Mouse (Mus musculus) small intestine, adult 2 months (tissue): ENCODE data around the gene Pitpnm1. TPM values are rescaled to one million over a fixed set of nuclear protein-coding genes. Genes with fewer than 3 reads are reported as not detected.

Experiments
- H3K27ac ChIP-seq: fragments of 200-500 bp; 2 replicates; pipeline ENCODE4 v1.5.1; 2012; ENCODE audit warnings: low read depth, low read length, control low read depth, inconsistent platforms; ENCODE audit not compliant: insufficient read depth
- H3K27me3 ChIP-seq: fragments of 200-500 bp; 2 replicates; pipeline ENCODE4 v1.6.1; 2012; ENCODE audit warnings: mild to moderate bottlenecking, moderate library complexity, low read length, inconsistent platforms; ENCODE audit not compliant: control insufficient read depth, insufficient read depth
- H3K36me3 ChIP-seq: fragments of 200-500 bp; 2 replicates; pipeline ENCODE4 v1.6.1; 2012; ENCODE audit warnings: mild to moderate bottlenecking, low read length, control low read depth, inconsistent platforms; ENCODE audit not compliant: control insufficient read depth, insufficient read depth
- H3K4me1 ChIP-seq: fragments of 200-500 bp; 2 replicates; pipeline ENCODE4 v1.6.1; 2012; ENCODE audit warnings: low read length, inconsistent platforms, mixed read lengths; ENCODE audit not compliant: control insufficient read depth, insufficient read depth, insufficient read length
- H3K4me3 ChIP-seq: fragments of 200-500 bp; 2 replicates; pipeline ENCODE4 v1.5.1; 2012; ENCODE audit warnings: low read depth, mild to moderate bottlenecking, control low read depth, inconsistent platforms, low read length, moderate library complexity
- CTCF ChIP-seq: fragments of 200-500 bp; IDR thresholded peaks from 2 replicates; pipeline ENCODE4 v1.5.1; 2012; ENCODE audit warnings: low read depth, mild to moderate bottlenecking, control low read depth, inconsistent platforms, low read length, moderate library complexity, mixed read lengths; ENCODE audit not compliant: insufficient replicate concordance, insufficient read length; ENCODE audit errors: extremely low read depth
- POLR2A ChIP-seq: fragments of 200-500 bp; IDR thresholded peaks from 2 replicates; pipeline ENCODE4 v1.6.1; 2012; ENCODE audit warnings: low read depth, mild to moderate bottlenecking, control low read depth, inconsistent platforms, low read length, moderate library complexity
- WGBS: fragments of 180-500 bp; shearing (Covaris S2); methylation state at CpG from one replicate; pipeline ENCODE4 v1.1.7; 2018; 5-methylcytosine and 5-hydroxymethylcytosine counted together
- polyA plus RNA-seq: library from polyadenylated mRNA; depleted of rRNA; stranded (reverse); fragments of >200 nt; gene quantifications from 2 replicates; pipeline ENCODE4 v1.2.3, GENCODE M21; 2012

Gene Pitpnm1
- polyA plus RNA-seq, 1 experiment: 197 TPM

DNA sequence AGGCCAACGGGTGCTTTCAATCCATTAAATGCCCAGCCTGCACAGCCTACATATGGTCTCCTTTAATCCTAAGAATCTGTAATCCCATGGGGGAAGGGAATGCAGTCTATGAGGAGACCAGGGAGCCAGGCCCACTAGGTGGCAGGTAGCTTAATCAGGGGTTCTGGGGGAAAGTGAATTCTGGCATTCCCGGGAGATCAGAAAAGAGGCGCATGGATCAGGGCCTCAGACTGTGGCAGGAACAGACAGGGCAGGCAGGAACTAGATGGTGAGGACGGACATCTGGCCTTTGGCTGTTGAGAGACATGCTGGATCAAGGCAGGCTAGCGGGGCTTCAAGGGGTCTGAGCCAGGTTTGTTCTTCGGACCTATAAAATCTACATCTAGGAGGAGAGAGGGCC, 1.7 kb downstream of the Pitpnm1 start:
- Histone ChIP-seq H3K27ac (no peak overlapping the region), H3K27me3 (no peaks in the 10 kb centered on the region), H3K36me3 (peaks cover 33% of the 10 kb centered on the region), H3K4me3 (no peak overlapping the region), H3K4me1 (peaks cover 24% of the 10 kb centered on the region)
- TF ChIP-seq POLR2A: no peak
- no peak for TF ChIP-seq CTCF
- 92% methylated on average over 6 of the region's 6 CpGs for WGBS

DNA sequence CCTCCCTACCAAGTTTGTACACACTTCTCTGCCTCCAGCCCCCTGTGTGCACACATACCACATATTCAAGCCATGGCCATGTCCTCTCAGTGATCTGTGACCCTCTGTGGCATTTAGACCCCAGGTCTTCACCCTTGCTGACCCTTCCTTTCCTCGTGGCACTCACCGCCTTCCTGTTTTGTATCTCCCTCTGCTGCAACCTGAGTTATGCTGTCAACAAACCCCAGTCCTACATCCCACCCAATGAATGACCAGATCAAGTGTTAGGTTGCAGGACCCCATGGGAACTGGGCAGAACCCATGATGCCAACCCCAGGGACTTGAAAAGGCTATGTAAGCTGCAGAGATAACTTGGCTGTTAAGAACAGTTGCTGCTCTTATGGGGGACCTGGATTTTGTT, 2.3 kb downstream of the Pitpnm1 start:
- Histone ChIP-seq H3K4me3 (no peak overlapping the region), H3K27me3 (no peaks in the 10 kb centered on the region), H3K27ac (no peak overlapping the region), H3K4me1 (peaks cover 23% of the 10 kb centered on the region), H3K36me3 (peaks cover 39% of the 10 kb centered on the region)
- TF ChIP-seq POLR2A: no peak
- TF ChIP-seq CTCF: no peak
- 95% methylated on average over 2 of the region's 2 CpGs for WGBS

GRCm38 (mm10) chr19:4102626-4103025, 2.8 kb downstream of the Pitpnm1 start:
- Histone ChIP-seq H3K27ac (no peak overlapping the region), H3K4me3 (no peak overlapping the region), H3K27me3 (no peaks in the 10 kb centered on the region), H3K36me3 (peaks cover 41% of the 10 kb centered on the region), H3K4me1 (peaks cover 22% of the 10 kb centered on the region)
- no peak for TF ChIP-seq POLR2A
- TF ChIP-seq CTCF: no peak
- 91% methylated on average over 12 of the region's 12 CpGs for WGBS

- Histone ChIP-seq H3K27ac (no peak overlapping the region), H3K36me3 (peaks cover 44% of the 10 kb centered on the region)
- 96% methylated on average over 18 of the region's 18 CpGs for WGBS
These were observed 3.5 kb downstream of the Pitpnm1 start for GRCm38 (mm10) chr19:4103294-4103693.

GRCm38 (mm10) chr19:4103792-4104191, 4.0 kb downstream of the Pitpnm1 start:
- no peak overlapping the region for H3K4me3 ChIP-seq
- no peak overlapping the region for H3K27ac ChIP-seq
- H3K4me1 ChIP-seq: peaks cover 11% of the 10 kb centered on the region
- TF ChIP-seq CTCF (no peak), POLR2A (no peak)
- H3K27me3 ChIP-seq: no peaks in the 10 kb centered on the region
- H3K36me3 ChIP-seq: peaks cover 43% of the 10 kb centered on the region
- WGBS: 75% methylated on average over 3 of the region's 3 CpGs

More at GRCm38 (mm10) chr19:4103294-4103693, 3.5 kb downstream of the Pitpnm1 start:
- no peaks in the 10 kb centered on the region for H3K27me3 ChIP-seq
- H3K4me1 ChIP-seq: peaks cover 16% of the 10 kb centered on the region
- TF ChIP-seq POLR2A (no peak), CTCF (no peak)
- no peak overlapping the region for H3K4me3 ChIP-seq

DNA sequence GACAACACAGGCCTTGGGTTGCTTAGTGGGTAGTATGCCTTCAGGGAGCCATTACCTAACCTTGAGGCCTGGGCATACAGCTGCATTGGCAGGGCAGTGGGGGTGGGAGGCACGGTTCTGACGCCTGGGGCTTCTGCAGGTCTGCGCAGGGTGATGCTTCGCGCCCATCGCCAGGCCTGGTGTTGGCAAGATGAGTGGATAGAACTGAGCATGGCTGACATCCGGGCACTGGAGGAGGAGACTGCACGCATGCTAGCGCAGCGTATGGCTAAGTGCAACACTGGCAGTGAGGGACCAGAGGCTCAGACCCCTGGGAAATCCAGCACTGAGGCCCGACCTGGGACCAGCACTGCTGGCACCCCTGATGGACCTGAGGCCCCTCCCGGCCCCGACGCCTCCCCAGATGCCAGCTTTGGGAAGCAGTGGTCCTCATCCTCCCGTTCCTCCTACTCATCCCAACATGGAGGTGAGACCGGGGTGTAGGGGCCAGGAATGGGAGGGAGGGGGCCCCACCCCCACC, 4.9 kb downstream of the Pitpnm1 start:
- no peak overlapping the region for H3K27ac ChIP-seq
- H3K36me3 ChIP-seq: peaks cover 45% of the 10 kb centered on the region
- TF ChIP-seq CTCF (no peak), POLR2A (no peak)
- no peak overlapping the region for H3K4me3 ChIP-seq
- H3K4me1 ChIP-seq: peaks cover 6% of the 10 kb centered on the region
- no peaks in the 10 kb centered on the region for H3K27me3 ChIP-seq
- WGBS: 94% methylated on average over 16 of the region's 16 CpGs

DNA sequence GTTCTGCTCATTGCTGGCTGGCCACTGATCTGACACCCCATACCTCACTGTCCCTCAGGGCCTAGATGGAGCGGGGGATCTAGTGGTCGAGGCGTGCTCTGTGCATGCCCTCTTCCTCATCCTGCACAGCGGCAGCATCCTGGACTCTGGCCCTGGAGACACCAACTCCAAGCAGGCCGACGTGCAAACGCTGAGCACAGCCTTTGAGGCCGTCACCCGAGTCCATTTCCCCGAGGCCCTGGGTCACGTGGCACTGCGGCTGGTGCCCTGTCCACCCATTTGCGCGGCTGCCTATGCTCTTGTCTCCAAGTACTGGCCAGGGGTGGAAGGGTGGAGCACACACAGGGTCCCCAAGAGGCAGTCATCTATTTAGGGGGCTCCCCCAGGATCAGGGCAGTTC, 6.9 kb downstream of the Pitpnm1 start:
- no peaks in the 10 kb centered on the region for H3K27me3 ChIP-seq
- TF ChIP-seq CTCF (no peak), POLR2A (no peak)
- WGBS: 94% methylated on average over 14 of the region's 14 CpGs
- H3K4me1 ChIP-seq: no peaks in the 10 kb centered on the region
- peaks cover 53% of the 10 kb centered on the region for H3K36me3 ChIP-seq
- no peak overlapping the region for H3K4me3 ChIP-seq
- H3K27ac ChIP-seq: no peak overlapping the region

- no peak for TF ChIP-seq POLR2A
- 88% methylated on average over 9 of the region's 9 CpGs for WGBS
- Histone ChIP-seq H3K27me3 (no peaks in the 10 kb centered on the region), H3K4me3 (no peak overlapping the region), H3K36me3 (peaks cover 60% of the 10 kb centered on the region), H3K27ac (no peak overlapping the region), H3K4me1 (peaks cover 16% of the 10 kb centered on the region)
These were observed 8.7 kb downstream of the Pitpnm1 start for GRCm38 (mm10) chr19:4108535-4108934.
